Mouse (Mus musculus) liver, embryonic 14.5 days (tissue): ENCODE results near the gene Adipor2.

Experiments
- CTCF ChIP-seq: IDR thresholded peaks from 2 replicates; pipeline ENCODE4 v1.5.1; 2016; ENCODE audit warnings: antibody characterized with exemption, low read depth, control low read depth
- EP300 ChIP-seq: IDR thresholded peaks from 2 replicates; pipeline ENCODE4 v1.6.1; 2016; ENCODE audit warnings: antibody characterized with exemption, low read depth

DNA sequence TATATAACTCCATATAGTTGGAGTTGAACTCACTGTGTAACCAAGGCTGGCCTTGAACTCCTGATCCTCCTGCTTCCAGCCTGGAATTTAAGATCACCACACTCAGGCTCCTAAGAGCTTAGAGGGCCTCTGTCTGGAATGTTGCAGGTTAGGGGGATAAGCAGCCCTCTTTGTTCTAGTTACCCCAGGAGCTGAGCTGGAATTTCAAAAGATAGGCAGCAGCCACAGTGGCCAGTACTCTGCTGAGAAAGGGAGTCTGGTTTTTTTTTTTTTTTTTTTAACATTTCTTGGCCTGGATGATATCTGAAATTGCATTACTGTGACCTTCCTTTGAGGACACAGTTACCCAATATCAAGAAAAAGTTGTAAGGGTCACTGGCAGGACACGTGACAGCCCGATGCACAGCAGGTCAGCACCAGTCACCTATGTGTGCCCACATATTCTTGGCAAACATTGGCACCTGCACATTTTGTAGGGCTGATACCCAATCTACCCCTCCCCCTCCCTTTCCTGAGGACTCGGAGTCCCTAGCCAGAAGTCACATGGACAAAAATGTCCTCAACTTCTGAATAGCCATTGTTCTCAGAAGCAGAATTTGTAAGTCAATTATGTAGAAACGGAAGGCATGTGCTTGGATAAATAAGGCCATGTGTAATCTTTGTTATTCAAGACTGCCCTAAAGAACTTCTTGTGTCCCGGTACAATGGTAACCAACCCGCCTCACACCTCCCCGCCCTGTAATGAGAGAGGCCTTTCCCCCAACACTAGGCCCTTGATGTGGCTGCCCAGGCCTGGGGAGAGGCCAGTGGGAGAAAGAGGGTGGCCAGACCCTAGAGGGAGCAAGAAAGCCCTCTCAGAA lies 1.1 kb upstream of the Adipor2 start:
- TF ChIP-seq CTCF, result no peak
- no peak for TF ChIP-seq EP300
